Mouse (Mus musculus): ENCODE results near the gene Pik3cg.
A peak's percentile ranks its signal among the peaks of the same experiment; 100 is the strongest.

GRCm38 (mm10) chr12:32143151-32143550, 65.3 kb downstream of the Pik3cg start:
- TF ChIP-seq CTCF (IDR thresholded peaks at IDR 0.05; ENCODE audit: low read depth): no peak
- peak; percentile 100 for TF ChIP-seq EP300 (IDR thresholded peaks at IDR 0.05; ENCODE audit: low read depth)
